Mouse (Mus musculus) bone marrow macrophage, adult 2 months (primary cell): ENCODE results near the gene Camkmt.

Experiments
- CTCF ChIP-seq: IDR thresholded peaks from 2 replicates; pipeline ENCODE4 v1.5.1; 2012; ENCODE audit warnings: low read depth, mild to moderate bottlenecking, low read length, moderate library complexity
- POLR2A ChIP-seq: IDR thresholded peaks from 2 replicates; pipeline ENCODE4 v1.6.1; 2012; ENCODE audit warnings: mild to moderate bottlenecking, low read depth, low read length, borderline replicate concordance

GRCm38 (mm10) chr17:85141621-85142020 lies 51.3 kb downstream of the Camkmt start:
- TF ChIP-seq CTCF (no peak), POLR2A (no peak)
